Mouse (Mus musculus) liver, postnatal 0 days (tissue): ENCODE data around the gene Eif4h.

Experiments used
- CTCF ChIP-seq: sonication (generic); IDR thresholded peaks from 2 replicates; pipeline ENCODE4 v1.5.1; 2016; ENCODE audit warnings: antibody characterized with exemption, low read depth
- EP300 ChIP-seq: IDR thresholded peaks from 2 replicates; pipeline ENCODE4 v1.6.1; 2016; ENCODE audit warnings: antibody characterized with exemption, low read depth, mild to moderate bottlenecking

- no peak for TF ChIP-seq CTCF
- TF ChIP-seq EP300 = no peak
Measured at GRCm38 (mm10) chr5:134632841-134633240, 6.4 kb downstream of the Eif4h start.
